Mouse (Mus musculus): ENCODE measurements around the gene Actr3b. TPM values are rescaled to one million over a fixed set of nuclear protein-coding genes. Genes with fewer than 3 reads are reported as not detected.
"Not testable (repeated sequence)": the region's sequence is repeated elsewhere in the genome, so short reads cannot be mapped to it uniquely, and the experiment has no call there.

Gene Actr3b
- polyA plus RNA-seq (2014; fragmentation: Nextera tagmentation; extraction: Ambion mirVana): 2.3 and 2.4 TPM in 2 replicates

- Histone ChIP-seq H3K4me1 (replicated peaks; ENCODE audit: control insufficient read depth, insufficient read depth, low read length) (peaks cover 4% of the 10 kb centered on the region; the same call in 1 of the 2 replicates), H3K36me3 (ENCODE audit: control insufficient read depth, insufficient read depth, low read length) (no peaks in the 10 kb centered on the region), H3K27me3 (replicated peaks; ENCODE audit: control insufficient read depth, insufficient read depth, low read length) (0 out of 2 replicates have a peak, but pooled peaks cover 4% of the 10 kb centered on the region), H3K9me3 (ENCODE audit: control insufficient read depth, low read length) (no peaks in the 10 kb centered on the region), H3K27ac (ENCODE audit: low read depth, low read length) (no peak within 1 kb of the TSS), H3K4me2 (peak within 1 kb of the TSS; percentile 86), H3K9ac (ENCODE audit: low read depth, low read length) (peak within 1 kb of the TSS; percentile 55), H3K4me3 (ENCODE audit: low read depth, low read length) (peak within 1 kb of the TSS; percentile 63)
- ATAC-seq (replicated peaks; ENCODE audit: low FRiP score) (peak; percentile 94), DNase-seq (ENCODE audit: low spot score) (peak; percentile 78)
- 2% methylated on average over 45 of the region's 45 CpGs for WGBS
Measured at GRCm38 (mm10) chr5:25759460-25760409, at the start of gene Actr3b. Gene Actr3b, plus strand, starts transcription at chr5:25759997.

DNA sequence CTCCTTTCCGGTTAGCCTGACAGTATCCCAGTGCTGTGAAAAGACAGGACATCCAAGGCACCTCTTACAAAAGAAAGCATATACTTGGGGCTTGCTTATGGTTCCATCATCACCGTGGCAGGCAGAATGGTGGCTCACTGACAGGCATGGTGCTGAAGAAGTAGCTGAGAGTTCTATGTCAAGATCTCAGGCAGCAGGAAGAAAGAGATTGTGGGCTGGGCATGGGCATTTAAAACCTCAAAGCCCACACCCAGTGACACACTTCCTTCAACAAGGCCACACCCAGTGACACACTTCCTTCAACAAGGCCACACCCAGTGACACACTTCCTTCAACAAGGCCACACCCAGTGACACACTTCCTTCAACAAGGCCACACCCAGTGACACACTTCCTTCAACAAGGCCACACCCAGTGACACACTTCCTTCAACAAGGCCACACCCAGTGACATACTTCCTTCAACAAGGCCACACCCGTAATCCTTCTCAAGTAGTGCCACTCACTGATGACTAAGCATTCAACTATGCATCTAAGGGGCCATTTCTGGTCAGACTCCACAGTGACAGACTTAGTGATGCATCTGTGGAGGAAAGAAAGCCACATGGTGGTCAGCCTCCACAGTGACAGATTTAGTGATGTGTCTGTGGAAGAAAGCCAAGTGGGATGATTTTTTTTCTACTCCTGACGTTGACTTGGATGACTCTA, 46.6 kb upstream of the Actr3b start:
- DNase-seq (ENCODE audit: low spot score); H3K27me3 ChIP-seq (replicated peaks; ENCODE audit: control insufficient read depth, insufficient read depth, low read length); H3K4me1 ChIP-seq (replicated peaks; ENCODE audit: control insufficient read depth, insufficient read depth, low read length); H3K36me3 ChIP-seq (ENCODE audit: control insufficient read depth, insufficient read depth, low read length); H3K9ac ChIP-seq (ENCODE audit: low read depth, low read length); H3K4me2 ChIP-seq; H3K27ac ChIP-seq (ENCODE audit: low read depth, low read length); H3K9me3 ChIP-seq (ENCODE audit: control insufficient read depth, low read length); ATAC-seq (replicated peaks; ENCODE audit: low FRiP score); H3K4me3 ChIP-seq (ENCODE audit: low read depth, low read length): not testable (repeated sequence)
- 89% methylated on average over 4 of the region's 4 CpGs for WGBS

- 88% methylated on average over 4 of the region's 4 CpGs for WGBS
- Histone ChIP-seq H3K36me3 (ENCODE audit: control insufficient read depth, insufficient read depth, low read length) (no peaks in the 10 kb centered on the region), H3K27me3 (replicated peaks; ENCODE audit: control insufficient read depth, insufficient read depth, low read length) (no peaks in the 10 kb centered on the region), H3K27ac (ENCODE audit: low read depth, low read length) (no peak overlapping the region), H3K4me2 (no peak overlapping the region), H3K9me3 (ENCODE audit: control insufficient read depth, low read length) (no peaks in the 10 kb centered on the region), H3K4me3 (ENCODE audit: low read depth, low read length) (no peak overlapping the region), H3K4me1 (replicated peaks; ENCODE audit: control insufficient read depth, insufficient read depth, low read length) (no peaks in the 10 kb centered on the region), H3K9ac (ENCODE audit: low read depth, low read length) (no peak overlapping the region)
- DNase-seq (ENCODE audit: low spot score) (no peak), ATAC-seq (replicated peaks; ENCODE audit: low FRiP score) (no peak)
Measured at GRCm38 (mm10) chr5:25719390-25719789, 40.4 kb upstream of the Actr3b start.

- Histone ChIP-seq H3K36me3 (ENCODE audit: control insufficient read depth, insufficient read depth, low read length) (no peaks in the 10 kb centered on the region), H3K4me3 (ENCODE audit: low read depth, low read length) (no peak overlapping the region), H3K9ac (ENCODE audit: low read depth, low read length) (no peak overlapping the region), H3K4me2 (no peak overlapping the region), H3K9me3 (ENCODE audit: control insufficient read depth, low read length) (no peaks in the 10 kb centered on the region), H3K27me3 (replicated peaks; ENCODE audit: control insufficient read depth, insufficient read depth, low read length) (no peaks in the 10 kb centered on the region), H3K4me1 (replicated peaks; ENCODE audit: control insufficient read depth, insufficient read depth, low read length) (no peaks in the 10 kb centered on the region), H3K27ac (ENCODE audit: low read depth, low read length) (no peak overlapping the region)
- no peak for DNase-seq (ENCODE audit: low spot score)
- ATAC-seq (replicated peaks; ENCODE audit: low FRiP score): no peak
- 69% methylated on average over 2 of the region's 2 CpGs for WGBS
Measured at GRCm38 (mm10) chr5:25723016-25723415, 36.8 kb upstream of the Actr3b start.

DNA sequence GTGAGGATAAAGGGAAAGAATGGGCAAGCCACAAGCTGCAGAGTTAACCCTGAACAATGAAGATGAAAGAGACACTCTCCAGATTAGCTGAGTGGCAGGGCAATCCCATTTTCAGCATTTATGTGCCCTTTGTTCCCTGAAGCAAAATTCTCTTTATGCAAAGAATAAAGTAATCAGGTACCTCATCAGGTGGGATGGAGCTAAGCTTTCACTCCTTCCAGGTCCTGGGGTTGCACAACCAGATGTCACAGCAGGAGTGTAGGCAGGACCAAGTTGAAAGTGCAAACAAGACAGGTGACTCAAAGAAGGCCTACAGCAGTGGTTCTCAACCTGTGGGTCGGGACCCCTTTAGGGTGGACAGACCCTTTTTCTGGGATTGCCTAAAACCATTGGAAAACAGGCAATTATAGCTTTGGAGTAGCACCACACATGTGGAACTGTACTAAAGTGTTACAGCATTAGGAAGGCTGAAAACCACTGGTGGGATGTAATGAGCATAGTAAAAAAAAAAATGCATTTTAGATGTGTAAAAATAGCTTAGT, 35.6 kb upstream of the Actr3b start:
- Histone ChIP-seq H3K27ac (ENCODE audit: low read depth, low read length) (no peak overlapping the region), H3K9ac (ENCODE audit: low read depth, low read length) (no peak overlapping the region), H3K4me1 (replicated peaks; ENCODE audit: control insufficient read depth, insufficient read depth, low read length) (no peaks in the 10 kb centered on the region), H3K36me3 (ENCODE audit: control insufficient read depth, insufficient read depth, low read length) (no peaks in the 10 kb centered on the region), H3K9me3 (ENCODE audit: control insufficient read depth, low read length) (no peaks in the 10 kb centered on the region), H3K27me3 (replicated peaks; ENCODE audit: control insufficient read depth, insufficient read depth, low read length) (no peaks in the 10 kb centered on the region), H3K4me3 (ENCODE audit: low read depth, low read length) (no peak overlapping the region), H3K4me2 (no peak overlapping the region)
- no peak for ATAC-seq (replicated peaks; ENCODE audit: low FRiP score)
- 21% methylated on average over 1 of the region's 1 CpGs for WGBS
- no peak for DNase-seq (ENCODE audit: low spot score)

DNA sequence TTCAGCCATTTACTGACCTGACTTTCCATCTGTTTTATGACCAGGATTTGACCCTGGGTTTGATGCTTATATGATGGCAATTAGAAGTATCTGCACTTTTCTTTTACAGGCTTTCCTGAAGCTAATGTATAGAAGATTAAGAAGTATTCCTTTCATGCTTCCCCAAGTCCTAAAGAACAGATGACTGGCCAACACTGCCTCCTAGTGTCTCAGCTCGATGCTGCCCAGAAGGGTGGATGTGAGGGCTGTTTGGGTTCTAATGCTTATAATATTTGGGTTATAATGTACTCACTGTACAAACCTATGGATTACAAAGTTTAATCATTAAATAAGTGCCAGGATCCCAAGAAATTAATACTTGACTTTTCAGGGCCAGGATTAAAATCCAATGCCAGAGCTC, 25.5 kb upstream of the Actr3b start:
- DNase-seq (ENCODE audit: low spot score) (no peak), ATAC-seq (replicated peaks; ENCODE audit: low FRiP score) (no peak)
- no peaks in the 10 kb centered on the region for H3K9me3 ChIP-seq (ENCODE audit: control insufficient read depth, low read length)
- H3K4me1 ChIP-seq (replicated peaks; ENCODE audit: control insufficient read depth, insufficient read depth, low read length): no peaks in the 10 kb centered on the region
- H3K9ac ChIP-seq (ENCODE audit: low read depth, low read length): no peak overlapping the region
- 19% methylated on average over 1 of the region's 1 CpGs for WGBS
- no peak overlapping the region for H3K27ac ChIP-seq (ENCODE audit: low read depth, low read length)
- H3K36me3 ChIP-seq (ENCODE audit: control insufficient read depth, insufficient read depth, low read length): no peaks in the 10 kb centered on the region
- no peaks in the 10 kb centered on the region; the same call in 1 of the 2 replicates for H3K27me3 ChIP-seq (replicated peaks; ENCODE audit: control insufficient read depth, insufficient read depth, low read length)
- no peak overlapping the region for H3K4me2 ChIP-seq
- no peak overlapping the region for H3K4me3 ChIP-seq (ENCODE audit: low read depth, low read length)

- no peak for DNase-seq (ENCODE audit: low spot score)
- no peaks in the 10 kb centered on the region for H3K36me3 ChIP-seq (ENCODE audit: control insufficient read depth, insufficient read depth, low read length)
- WGBS: 57% methylated on average over 2 of the region's 2 CpGs
- no peak overlapping the region for H3K27ac ChIP-seq (ENCODE audit: low read depth, low read length)
- no peaks in the 10 kb centered on the region for H3K4me1 ChIP-seq (replicated peaks; ENCODE audit: control insufficient read depth, insufficient read depth, low read length)
- H3K4me2 ChIP-seq: no peak overlapping the region
- no peak overlapping the region for H3K9ac ChIP-seq (ENCODE audit: low read depth, low read length)
- H3K9me3 ChIP-seq (ENCODE audit: control insufficient read depth, low read length): no peaks in the 10 kb centered on the region
- ATAC-seq (replicated peaks; ENCODE audit: low FRiP score): no peak
- H3K27me3 ChIP-seq (replicated peaks; ENCODE audit: control insufficient read depth, insufficient read depth, low read length): no peaks in the 10 kb centered on the region; the same call in 1 of the 2 replicates
- H3K4me3 ChIP-seq (ENCODE audit: low read depth, low read length): no peak overlapping the region
Measured at GRCm38 (mm10) chr5:25735861-25736260, 23.9 kb upstream of the Actr3b start.

DNA sequence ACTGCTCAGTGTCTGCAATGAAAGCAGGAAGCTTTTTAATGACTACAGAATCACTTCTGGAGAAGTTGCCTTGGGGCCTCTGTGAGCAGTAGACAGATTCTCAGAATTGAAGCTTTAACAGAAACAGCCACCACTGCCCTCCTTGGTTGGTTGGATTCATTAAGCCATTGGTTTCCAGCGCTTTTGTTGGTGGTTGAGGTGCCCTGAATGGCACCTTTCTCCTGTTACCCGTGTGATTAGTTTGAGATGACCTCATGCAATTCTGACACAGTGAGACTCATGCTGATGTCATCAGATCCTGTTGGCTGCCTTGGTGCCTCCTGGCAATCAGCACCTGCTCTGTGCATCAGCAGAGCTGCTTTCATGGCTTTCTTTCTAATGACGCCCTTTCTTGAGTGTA, 21.3 kb upstream of the Actr3b start:
- ATAC-seq (replicated peaks; ENCODE audit: low FRiP score) (no peak), DNase-seq (ENCODE audit: low spot score) (no peak)
- 67% methylated on average over 3 of the region's 3 CpGs for WGBS

More for the DNA sequence above, 21.3 kb upstream of the Actr3b start:
- no peaks in the 10 kb centered on the region for H3K36me3 ChIP-seq (ENCODE audit: control insufficient read depth, insufficient read depth, low read length)
- H3K4me3 ChIP-seq (ENCODE audit: low read depth, low read length): no peak overlapping the region
- no peak overlapping the region for H3K4me2 ChIP-seq
- no peaks in the 10 kb centered on the region for H3K4me1 ChIP-seq (replicated peaks; ENCODE audit: control insufficient read depth, insufficient read depth, low read length)
- H3K9ac ChIP-seq (ENCODE audit: low read depth, low read length): no peak overlapping the region
- H3K9me3 ChIP-seq (ENCODE audit: control insufficient read depth, low read length): no peaks in the 10 kb centered on the region
- H3K27me3 ChIP-seq (replicated peaks; ENCODE audit: control insufficient read depth, insufficient read depth, low read length): no peaks in the 10 kb centered on the region; the same call in 1 of the 2 replicates
- no peak overlapping the region for H3K27ac ChIP-seq (ENCODE audit: low read depth, low read length)
